Mouse (Mus musculus): Measurements from ENCODE around the gene Ubxn6. TPM values are rescaled to one million over a fixed set of nuclear protein-coding genes. Genes with fewer than 3 reads are reported as not detected.

The Ubxn6 gene
- polyA plus RNA-seq, 1 experiment from 2014 or later, result 78.8 TPM

GRCm38 (mm10) chr17:56040030-56040856 is 34.6 kb downstream of the Ubxn6 start, which contains the start of gene Chaf1a:
TSS of gene Chaf1a (plus strand) at chr17:56040439.
- ATAC-seq, result peak; percentile 89

GRCm38 (mm10) chr17:56039345-56039744 is 35.5 kb downstream of the Ubxn6 start:
- Histone ChIP-seq H3K9me3 (ENCODE audit: control insufficient read depth, low read length) (no peaks in the 10 kb centered on the region), H3K9ac (replicated peaks; ENCODE audit: low read depth, low read length) (no peak overlapping the region), H3K4me3 (replicated peaks; ENCODE audit: low read length) (peak overlapping the region; percentile 72; the same call in 1 of the 2 replicates), H3K27ac (ENCODE audit: low read length) (no peak overlapping the region), H3K4me2 (ENCODE audit: low read length) (peak overlapping the region; percentile 44), H3K4me1 (replicated peaks; ENCODE audit: control insufficient read depth, insufficient read depth, low read length) (peaks cover 32% of the 10 kb centered on the region), H3K36me3 (ENCODE audit: control insufficient read depth, insufficient read depth) (peaks cover 3% of the 10 kb centered on the region; the same call in 1 of the 2 replicates), H3K27me3 (replicated peaks; ENCODE audit: control insufficient read depth, insufficient read depth, low read length) (no peaks in the 10 kb centered on the region)
- WGBS, result 78% methylated on average over 4 of the region's 4 CpGs
- ATAC-seq, result no peak

More at GRCm38 (mm10) chr17:56040030-56040856, 34.6 kb downstream of the Ubxn6 start, which contains the start of gene Chaf1a:
- peaks cover 24% of the 10 kb centered on the region for H3K4me1 ChIP-seq (replicated peaks; ENCODE audit: control insufficient read depth, insufficient read depth, low read length)
- peak within 1 kb of the TSS; percentile 89 for H3K4me2 ChIP-seq (ENCODE audit: low read length)
- no peaks in the 10 kb centered on the region for H3K27me3 ChIP-seq (replicated peaks; ENCODE audit: control insufficient read depth, insufficient read depth, low read length)
- H3K27ac ChIP-seq (ENCODE audit: low read length), result peak within 1 kb of the TSS; percentile 24; the same call in 1 of the 2 replicates
- no peaks in the 10 kb centered on the region for H3K9me3 ChIP-seq (ENCODE audit: control insufficient read depth, low read length)
- peaks cover 3% of the 10 kb centered on the region; the same call in 1 of the 2 replicates for H3K36me3 ChIP-seq (ENCODE audit: control insufficient read depth, insufficient read depth)
- H3K4me3 ChIP-seq (replicated peaks; ENCODE audit: low read length), result peak within 1 kb of the TSS; percentile 72
- peak within 1 kb of the TSS; percentile 69 for H3K9ac ChIP-seq (replicated peaks; ENCODE audit: low read depth, low read length)
- under 1% methylated on average over 68 of the region's 68 CpGs for WGBS

DNA sequence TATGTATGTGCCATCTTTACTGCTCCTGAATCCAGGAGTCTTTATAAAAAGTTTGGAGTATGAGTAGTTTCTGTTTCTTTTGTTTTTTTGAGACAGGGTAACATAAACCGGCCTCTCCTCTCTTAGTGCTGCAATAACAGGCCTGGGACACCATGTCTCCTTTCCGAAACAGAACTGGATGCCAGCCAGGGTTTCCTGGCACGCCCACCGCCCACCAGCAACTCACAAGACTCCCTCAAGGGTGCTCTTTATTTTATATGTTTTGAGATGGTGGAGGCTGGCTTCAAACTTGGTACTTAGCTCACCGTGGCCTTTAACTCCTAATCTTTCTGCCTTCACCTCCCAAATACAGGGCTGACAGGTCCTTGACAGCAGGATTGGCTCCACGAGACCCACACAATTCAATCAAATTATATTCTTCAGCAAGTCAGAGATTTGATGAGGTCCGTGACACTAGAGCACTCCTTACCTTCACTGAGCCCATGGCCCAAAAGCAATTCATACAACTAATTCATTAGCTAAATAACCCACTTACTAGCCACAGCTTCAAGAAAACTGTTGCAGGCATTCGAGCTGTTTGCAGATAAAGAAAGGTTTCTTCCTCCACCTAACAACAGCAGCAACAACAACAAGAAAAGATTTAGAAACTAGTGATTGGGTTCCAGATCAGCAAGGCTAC is 36.1 kb downstream of the Ubxn6 start:
- WGBS, result 81% methylated on average over 8 of the region's 8 CpGs
- peaks cover 37% of the 10 kb centered on the region for H3K4me1 ChIP-seq (replicated peaks; ENCODE audit: control insufficient read depth, insufficient read depth, low read length)

GRCm38 (mm10) chr17:56036901-56037287 is 37.9 kb downstream of the Ubxn6 start:
- peak overlapping the region; percentile 45; the same call in 1 of the 2 replicates for H3K27ac ChIP-seq (ENCODE audit: low read length)
- peak; percentile 10; the same call in 1 of the 2 replicates for ATAC-seq
- 38% methylated on average over 13 of the region's 13 CpGs for WGBS

More for the DNA sequence above, 36.1 kb downstream of the Ubxn6 start:
- H3K9ac ChIP-seq (replicated peaks; ENCODE audit: low read depth, low read length), result no peak overlapping the region
- no peaks in the 10 kb centered on the region for H3K27me3 ChIP-seq (replicated peaks; ENCODE audit: control insufficient read depth, insufficient read depth, low read length)
- no peaks in the 10 kb centered on the region for H3K9me3 ChIP-seq (ENCODE audit: control insufficient read depth, low read length)
- H3K27ac ChIP-seq (ENCODE audit: low read length), result no peak overlapping the region
- 0 out of 2 replicates have a peak, but pooled peaks cover 2% of the 10 kb centered on the region for H3K36me3 ChIP-seq (ENCODE audit: control insufficient read depth, insufficient read depth)
- H3K4me3 ChIP-seq (replicated peaks; ENCODE audit: low read length), result no peak overlapping the region
- ATAC-seq, result no peak
- no peak overlapping the region for H3K4me2 ChIP-seq (ENCODE audit: low read length)

DNA sequence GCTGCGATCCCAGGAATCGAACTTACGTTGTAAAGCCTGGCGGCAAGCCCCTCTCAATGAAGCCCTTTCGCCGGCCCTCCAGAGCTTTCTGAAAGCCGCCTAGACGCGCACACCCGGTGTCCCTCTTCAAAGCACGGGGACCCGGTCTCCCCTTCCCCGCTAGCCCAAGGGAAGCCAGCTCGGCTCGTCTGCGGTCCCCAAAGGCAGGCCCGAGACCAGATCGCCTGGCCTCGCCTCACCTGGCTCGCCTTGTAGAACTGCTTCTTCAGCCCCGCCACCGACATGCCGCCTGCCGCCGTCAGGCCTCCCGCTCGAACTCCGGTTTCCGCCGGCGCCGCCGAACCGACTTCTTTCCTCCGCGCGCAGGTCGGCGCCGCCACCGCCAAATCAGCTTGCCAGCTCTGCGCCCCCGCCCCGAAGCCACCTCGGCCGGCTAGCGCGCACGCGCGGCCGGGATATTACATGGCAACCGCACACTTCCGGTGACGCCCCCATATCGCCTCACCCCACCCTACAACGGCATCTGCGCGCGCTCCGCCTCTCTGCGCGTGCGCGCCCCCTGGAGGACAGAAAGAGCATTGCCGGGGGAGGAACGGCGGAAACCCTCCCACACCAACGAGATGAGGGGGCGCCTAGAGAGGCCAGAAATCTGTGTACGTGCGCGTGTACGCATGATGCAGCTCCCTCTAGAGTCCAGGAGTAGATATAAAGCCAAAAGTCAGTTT is 38.5 kb downstream of the Ubxn6 start, which contains the start of gene Sh3gl1:
Sh3gl1 (minus strand) TSS at position 460 of the 725 bp plus-strand sequence.
- Histone ChIP-seq H3K36me3 (ENCODE audit: control insufficient read depth, insufficient read depth) (peaks cover 4% of the 10 kb centered on the region; the same call in 1 of the 2 replicates), H3K9ac (replicated peaks; ENCODE audit: low read depth, low read length) (peak within 1 kb of the TSS; percentile 64), H3K27me3 (replicated peaks; ENCODE audit: control insufficient read depth, insufficient read depth, low read length) (no peaks in the 10 kb centered on the region), H3K4me3 (replicated peaks; ENCODE audit: low read length) (peak within 1 kb of the TSS; percentile 61), H3K27ac (ENCODE audit: low read length) (peak within 1 kb of the TSS; percentile 83), H3K4me1 (replicated peaks; ENCODE audit: control insufficient read depth, insufficient read depth, low read length) (peaks cover 42% of the 10 kb centered on the region), H3K4me2 (ENCODE audit: low read length) (peak within 1 kb of the TSS; percentile 64), H3K9me3 (ENCODE audit: control insufficient read depth, low read length) (no peaks in the 10 kb centered on the region)
- under 1% methylated on average over 73 of the region's 74 CpGs for WGBS
- peak; percentile 88 for ATAC-seq

More at GRCm38 (mm10) chr17:56036901-56037287, 37.9 kb downstream of the Ubxn6 start:
- Histone ChIP-seq H3K4me1 (replicated peaks; ENCODE audit: control insufficient read depth, insufficient read depth, low read length) (peaks cover 46% of the 10 kb centered on the region), H3K27me3 (replicated peaks; ENCODE audit: control insufficient read depth, insufficient read depth, low read length) (no peaks in the 10 kb centered on the region), H3K9ac (replicated peaks; ENCODE audit: low read depth, low read length) (peak overlapping the region; percentile 45), H3K36me3 (ENCODE audit: control insufficient read depth, insufficient read depth) (peaks cover 4% of the 10 kb centered on the region; the same call in 1 of the 2 replicates), H3K4me3 (replicated peaks; ENCODE audit: low read length) (peak overlapping the region; percentile 61), H3K4me2 (ENCODE audit: low read length) (peak overlapping the region; percentile 43), H3K9me3 (ENCODE audit: control insufficient read depth, low read length) (no peaks in the 10 kb centered on the region)

GRCm38 (mm10) chr17:56035216-56035615 is 39.6 kb downstream of the Ubxn6 start:
- 79% methylated on average over 4 of the region's 4 CpGs for WGBS
- H3K4me2 ChIP-seq (ENCODE audit: low read length), result peak overlapping the region; percentile 64
- H3K4me1 ChIP-seq (replicated peaks; ENCODE audit: control insufficient read depth, insufficient read depth, low read length), result peaks cover 34% of the 10 kb centered on the region
- H3K4me3 ChIP-seq (replicated peaks; ENCODE audit: low read length), result peak overlapping the region; percentile 61; the same call in 1 of the 2 replicates
- no peak overlapping the region for H3K27ac ChIP-seq (ENCODE audit: low read length)
- H3K9me3 ChIP-seq (ENCODE audit: control insufficient read depth, low read length), result no peaks in the 10 kb centered on the region
- ATAC-seq, result no peak
- no peaks in the 10 kb centered on the region for H3K27me3 ChIP-seq (replicated peaks; ENCODE audit: control insufficient read depth, insufficient read depth, low read length)
- peak overlapping the region; percentile 64 for H3K9ac ChIP-seq (replicated peaks; ENCODE audit: low read depth, low read length)
- H3K36me3 ChIP-seq (ENCODE audit: control insufficient read depth, insufficient read depth), result peaks cover 4% of the 10 kb centered on the region; the same call in 1 of the 2 replicates

GRCm38 (mm10) chr17:56034726-56035100 is 40.1 kb downstream of the Ubxn6 start:
- no peak for ATAC-seq
- Histone ChIP-seq H3K36me3 (ENCODE audit: control insufficient read depth, insufficient read depth) (peaks cover 4% of the 10 kb centered on the region; the same call in 1 of the 2 replicates), H3K9me3 (ENCODE audit: control insufficient read depth, low read length) (no peaks in the 10 kb centered on the region), H3K27me3 (replicated peaks; ENCODE audit: control insufficient read depth, insufficient read depth, low read length) (no peaks in the 10 kb centered on the region), H3K4me1 (replicated peaks; ENCODE audit: control insufficient read depth, insufficient read depth, low read length) (peaks cover 34% of the 10 kb centered on the region), H3K4me3 (replicated peaks; ENCODE audit: low read length) (no peak overlapping the region), H3K27ac (ENCODE audit: low read length) (no peak overlapping the region), H3K9ac (replicated peaks; ENCODE audit: low read depth, low read length) (no peak overlapping the region), H3K4me2 (ENCODE audit: low read length) (no peak overlapping the region)
- WGBS, result 91% methylated on average over 6 of the region's 6 CpGs

- Histone ChIP-seq H3K4me1 (replicated peaks; ENCODE audit: control insufficient read depth, insufficient read depth, low read length) (peaks cover 34% of the 10 kb centered on the region), H3K27ac (ENCODE audit: low read length) (no peak overlapping the region), H3K9me3 (ENCODE audit: control insufficient read depth, low read length) (no peaks in the 10 kb centered on the region), H3K27me3 (replicated peaks; ENCODE audit: control insufficient read depth, insufficient read depth, low read length) (no peaks in the 10 kb centered on the region), H3K36me3 (ENCODE audit: control insufficient read depth, insufficient read depth) (peaks cover 6% of the 10 kb centered on the region; the same call in 1 of the 2 replicates), H3K4me3 (replicated peaks; ENCODE audit: low read length) (no peak overlapping the region), H3K4me2 (ENCODE audit: low read length) (no peak overlapping the region), H3K9ac (replicated peaks; ENCODE audit: low read depth, low read length) (no peak overlapping the region)
- ATAC-seq, result no peak
- 90% methylated on average over 7 of the region's 7 CpGs for WGBS
Measured at GRCm38 (mm10) chr17:56034040-56034725, 40.6 kb downstream of the Ubxn6 start.

Data from forebrain, embryonic 16.5 days (tissue).